Mouse (Mus musculus) lung, adult 2 months (tissue): ENCODE measurements around the gene Fgf2. TPM values are rescaled to one million over a fixed set of nuclear protein-coding genes. Genes with fewer than 3 reads are reported as not detected.

Experiments used
- DNase-seq: peaks from one replicate; pipeline ENCODE4 v3.0.0; 2022
- H3K4me1 ChIP-seq: fragments of 200-500 bp; 2 replicates; pipeline ENCODE4 v1.6.1; 2011; ENCODE audit warnings: low read length; ENCODE audit not compliant: control insufficient read depth, insufficient read depth
- H3K4me3 ChIP-seq: fragments of 200-500 bp; replicated peaks from 2 replicates; pipeline ENCODE3; 2011; ENCODE audit warnings: low read depth, mild to moderate bottlenecking, control low read depth, low read length; ENCODE audit errors: extremely low read depth
- CTCF ChIP-seq: fragments of 200-500 bp; IDR thresholded peaks from 2 replicates; pipeline ENCODE4 v1.5.1; 2011; ENCODE audit warnings: mild to moderate bottlenecking, low read length, control low read depth; ENCODE audit not compliant: insufficient read depth
- POLR2A ChIP-seq: fragments of 200-500 bp; IDR thresholded peaks from 2 replicates; pipeline ENCODE4 v1.6.1; 2011; ENCODE audit warnings: low read depth, mild to moderate bottlenecking, control low read depth, low read length, borderline replicate concordance; ENCODE audit errors: extremely low read depth
- WGBS: fragments of 180-500 bp; shearing (Covaris S2); methylation state at CpG from one replicate; pipeline ENCODE4 v1.1.7; 2018; 5-methylcytosine and 5-hydroxymethylcytosine counted together
- polyA plus RNA-seq: library from polyadenylated mRNA; depleted of rRNA; stranded (reverse); fragments of >200 nt; gene quantifications from 2 replicates; pipeline ENCODE4 v1.2.3, GENCODE M21; 2012

The Fgf2 gene
- polyA plus RNA-seq, 1 experiment = 5.4 TPM

DNA sequence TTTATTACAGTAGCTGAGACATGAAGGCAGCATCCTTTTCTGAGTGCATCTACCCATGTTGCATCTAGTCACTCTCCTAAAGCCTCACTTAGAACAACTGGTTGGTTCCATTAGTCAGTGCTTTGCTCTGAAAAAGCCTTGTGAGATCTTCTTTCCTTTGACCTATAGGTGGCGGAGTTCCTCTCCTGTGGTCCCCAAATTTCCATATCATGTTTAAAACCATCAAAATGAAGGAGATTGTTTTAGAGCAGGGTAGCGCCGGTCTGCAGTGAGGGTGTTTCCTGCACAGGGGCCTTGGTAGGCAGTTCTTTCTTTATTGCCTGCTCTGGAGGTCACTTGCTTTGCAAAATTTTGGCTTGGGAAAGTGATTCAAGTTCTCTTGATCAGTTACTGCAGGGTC is 23.8 kb upstream of the Fgf2 start:
- WGBS = 36% methylated on average over 3 of the region's 3 CpGs
- no peak for DNase-seq

GRCm38 (mm10) chr3:37325317-37326112 is 22.6 kb upstream of the Fgf2 start:
- no peak for TF ChIP-seq POLR2A
- no peak for TF ChIP-seq CTCF
- DNase-seq = no peak
- 70% methylated on average over 5 of the region's 5 CpGs for WGBS
- H3K4me1 ChIP-seq = no peaks in the 10 kb centered on the region; the same call in 1 of the 2 replicates
- no peak overlapping the region for H3K4me3 ChIP-seq

More for the DNA sequence above, 23.8 kb upstream of the Fgf2 start:
- TF ChIP-seq POLR2A (no peak), CTCF (0 out of 2 replicates have a peak, but pooled peaks have one; percentile 9)
- H3K4me1 ChIP-seq = no peaks in the 10 kb centered on the region; the same call in 1 of the 2 replicates
- H3K4me3 ChIP-seq = no peak overlapping the region

DNA sequence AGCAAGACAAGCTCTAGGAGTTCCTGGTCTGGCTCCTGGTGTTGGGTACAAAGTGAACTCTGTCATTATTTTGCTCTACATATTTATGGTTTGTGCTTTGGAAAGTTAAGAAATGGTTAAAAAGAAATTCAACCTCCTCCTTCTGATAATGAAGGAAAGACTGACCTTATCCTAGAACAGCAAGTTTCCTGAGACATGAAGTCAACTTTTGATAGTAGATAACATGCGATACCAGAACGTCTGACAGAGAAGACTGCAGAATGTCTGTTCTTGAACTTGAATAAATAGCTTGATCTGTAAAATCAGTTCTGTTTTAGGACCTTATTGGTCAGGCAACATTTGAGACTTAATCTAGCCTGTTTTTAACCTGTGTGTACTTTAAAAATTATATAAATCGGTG is 21.5 kb upstream of the Fgf2 start:
- DNase-seq = no peak
- WGBS = 79% methylated on average over 3 of the region's 3 CpGs
- H3K4me1 ChIP-seq = no peaks in the 10 kb centered on the region; the same call in 1 of the 2 replicates
- H3K4me3 ChIP-seq = no peak overlapping the region
- no peak for TF ChIP-seq CTCF
- TF ChIP-seq POLR2A = no peak

- DNase-seq = no peak
- Histone ChIP-seq H3K4me1 (no peaks in the 10 kb centered on the region; the same call in 1 of the 2 replicates), H3K4me3 (no peak overlapping the region)
- 35% methylated on average over 2 of the region's 2 CpGs for WGBS
- no peak for TF ChIP-seq POLR2A
- TF ChIP-seq CTCF = no peak
Observed at GRCm38 (mm10) chr3:37328489-37328888, 19.7 kb upstream of the Fgf2 start.

DNA sequence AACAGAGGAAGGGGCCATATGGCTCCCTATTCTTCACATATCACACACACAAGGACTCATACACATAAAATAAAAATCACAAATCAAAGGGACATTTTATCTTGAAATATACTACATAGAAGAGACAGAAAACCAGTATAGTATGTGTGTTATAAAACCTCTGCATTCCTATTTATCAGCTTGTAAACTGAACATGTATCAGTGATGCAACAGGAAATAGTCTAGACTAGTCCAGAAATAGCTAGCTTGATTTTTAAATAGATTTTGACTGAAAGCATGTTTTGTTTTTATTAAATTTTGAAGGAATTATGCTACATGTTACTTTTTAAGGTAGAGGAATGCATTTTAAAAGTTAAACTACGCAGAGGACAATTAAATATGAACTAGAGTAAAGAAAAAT is 18.2 kb upstream of the Fgf2 start:
- DNase-seq = no peak
- 70% methylated on average over 1 of the region's 1 CpGs for WGBS
- Histone ChIP-seq H3K4me1 (no peaks in the 10 kb centered on the region; the same call in 1 of the 2 replicates), H3K4me3 (no peak overlapping the region)
- TF ChIP-seq CTCF = no peak
- no peak for TF ChIP-seq POLR2A

GRCm38 (mm10) chr3:37331999-37332449 is 16.1 kb upstream of the Fgf2 start:
- TF ChIP-seq POLR2A (no peak), CTCF (no peak)
- H3K4me1 ChIP-seq = no peaks in the 10 kb centered on the region; the same call in 1 of the 2 replicates
- H3K4me3 ChIP-seq = no peak overlapping the region
- 37% methylated on average over 6 of the region's 6 CpGs for WGBS
- DNase-seq = no peak

GRCm38 (mm10) chr3:37334053-37334452 is 14.1 kb upstream of the Fgf2 start:
- TF ChIP-seq POLR2A (no peak), CTCF (no peak)
- no peak for DNase-seq
- WGBS = 96% methylated on average over 4 of the region's 4 CpGs

GRCm38 (mm10) chr3:37341110-37341509 is 7.0 kb upstream of the Fgf2 start:
- H3K4me1 ChIP-seq = no peaks in the 10 kb centered on the region; the same call in 1 of the 2 replicates
- WGBS = 66% methylated on average over 5 of the region's 5 CpGs
- H3K4me3 ChIP-seq = no peak overlapping the region
- DNase-seq = no peak
- peak; percentile 52; the same call in 1 of the 2 replicates for TF ChIP-seq CTCF
- no peak for TF ChIP-seq POLR2A

More at GRCm38 (mm10) chr3:37334053-37334452, 14.1 kb upstream of the Fgf2 start:
- Histone ChIP-seq H3K4me3 (no peak overlapping the region), H3K4me1 (no peaks in the 10 kb centered on the region)

GRCm38 (mm10) chr3:37342811-37343210 is 5.3 kb upstream of the Fgf2 start:
- DNase-seq = no peak
- 44% methylated on average over 5 of the region's 5 CpGs for WGBS
- TF ChIP-seq POLR2A = no peak
- TF ChIP-seq CTCF = no peak
- H3K4me1 ChIP-seq = no peaks in the 10 kb centered on the region; the same call in 1 of the 2 replicates
- H3K4me3 ChIP-seq = no peak overlapping the region
